Mouse (Mus musculus) ovary, adult 18-20 months (tissue): ENCODE measurements around the gene Brd7.

Experiments
- DNase-seq: peaks from one replicate; pipeline ENCODE4 v3.0.0; 2022; ENCODE audit warnings: low spot score, mixed read lengths

Brd7 gene

DNA sequence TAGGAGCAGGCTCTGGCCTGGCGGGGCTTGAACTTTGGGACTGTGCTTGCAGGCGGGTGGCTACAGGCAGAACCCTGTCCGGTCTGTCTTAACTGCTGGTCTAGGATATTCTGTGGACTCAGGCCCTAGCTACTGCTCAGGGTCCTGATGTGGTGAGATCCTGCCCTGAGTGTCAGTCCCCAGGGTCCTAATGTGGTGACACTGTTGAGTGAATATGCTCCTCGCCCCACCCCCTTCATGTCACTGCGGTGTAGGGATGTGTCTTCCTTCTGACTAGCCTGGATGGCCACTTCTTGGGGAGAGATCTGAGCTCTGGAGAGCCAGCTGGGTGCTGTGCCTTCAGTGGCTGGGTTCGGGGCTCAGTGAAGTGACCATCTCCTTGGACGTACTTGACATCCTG, 52.1 kb downstream of the Brd7 start:
- DNase-seq = no peak

DNA sequence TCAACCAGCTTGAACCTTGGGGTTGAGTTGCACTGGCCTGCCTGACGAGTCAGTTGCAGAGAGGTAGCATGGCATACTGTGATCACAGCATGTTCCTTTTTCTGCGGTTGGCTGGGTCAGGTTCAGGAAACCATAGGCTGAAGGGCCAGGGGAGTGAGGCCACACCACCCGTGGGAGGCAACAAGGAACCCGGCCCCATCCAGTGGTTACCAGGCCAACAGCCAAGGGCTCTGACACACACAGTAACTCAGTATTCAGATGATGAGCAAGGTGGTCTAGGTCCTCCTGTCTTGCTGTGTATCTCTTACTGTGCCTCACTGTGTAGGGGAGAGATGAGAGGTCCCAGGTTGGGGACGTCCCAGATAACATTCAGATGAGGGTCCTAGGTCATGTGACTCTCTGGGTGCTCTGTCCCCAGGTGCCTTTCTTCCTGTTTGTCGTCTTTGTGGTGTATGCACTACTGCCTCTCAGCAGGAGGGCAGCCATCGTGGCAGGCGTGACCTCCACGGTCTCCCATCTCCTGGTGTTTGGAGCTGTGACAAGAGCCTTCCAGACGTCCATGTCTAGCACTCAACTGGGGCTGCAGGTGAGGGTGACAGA, 52.6 kb downstream of the Brd7 start:
- no peak for DNase-seq

DNA sequence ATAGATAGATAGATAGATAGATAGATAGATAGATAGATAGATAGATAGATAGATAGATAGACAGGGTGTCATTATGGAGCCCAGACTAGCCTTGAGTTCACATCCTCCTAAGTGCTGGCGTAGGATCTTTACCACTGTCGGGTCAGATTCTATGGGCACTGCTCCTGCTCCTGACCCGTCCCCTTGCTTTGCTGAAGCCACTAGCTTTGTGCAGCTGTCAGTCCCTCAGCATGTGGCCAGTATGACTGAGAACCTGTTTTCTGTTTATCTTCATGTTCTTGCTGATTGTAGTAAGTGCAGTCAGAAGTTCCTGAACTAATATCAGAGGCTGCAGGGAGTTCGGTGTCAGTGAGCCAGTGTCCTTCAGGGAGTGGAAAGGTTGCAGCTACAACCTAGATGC, 54.3 kb downstream of the Brd7 start:
- no peak for DNase-seq

- DNase-seq = no peak
Measured at GRCm38 (mm10) chr8:88306511-88306910, 55.5 kb downstream of the Brd7 start.

DNA sequence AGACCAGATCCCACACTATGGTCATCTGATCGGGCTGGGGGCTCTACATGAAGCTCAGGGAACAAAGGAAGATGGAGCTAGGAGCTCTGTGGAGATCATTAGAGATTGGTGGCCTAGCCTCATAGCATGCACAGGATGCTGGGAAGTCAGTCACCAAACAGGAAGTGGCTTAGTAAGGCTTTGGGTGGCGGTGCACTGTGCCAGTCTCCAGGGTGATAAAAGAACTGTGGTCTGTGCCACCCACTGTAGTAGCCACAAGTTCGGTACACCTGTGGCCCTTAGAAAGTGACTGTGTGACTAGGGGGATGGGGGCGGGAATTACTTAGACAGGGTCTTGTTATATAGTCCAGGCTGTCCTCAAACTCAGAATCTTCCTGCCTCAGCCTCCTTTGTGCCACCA, 56.2 kb downstream of the Brd7 start:
- no peak for DNase-seq

- DNase-seq = no peak
Measured at GRCm38 (mm10) chr8:88301589-88302437, 60.2 kb downstream of the Brd7 start.

DNA sequence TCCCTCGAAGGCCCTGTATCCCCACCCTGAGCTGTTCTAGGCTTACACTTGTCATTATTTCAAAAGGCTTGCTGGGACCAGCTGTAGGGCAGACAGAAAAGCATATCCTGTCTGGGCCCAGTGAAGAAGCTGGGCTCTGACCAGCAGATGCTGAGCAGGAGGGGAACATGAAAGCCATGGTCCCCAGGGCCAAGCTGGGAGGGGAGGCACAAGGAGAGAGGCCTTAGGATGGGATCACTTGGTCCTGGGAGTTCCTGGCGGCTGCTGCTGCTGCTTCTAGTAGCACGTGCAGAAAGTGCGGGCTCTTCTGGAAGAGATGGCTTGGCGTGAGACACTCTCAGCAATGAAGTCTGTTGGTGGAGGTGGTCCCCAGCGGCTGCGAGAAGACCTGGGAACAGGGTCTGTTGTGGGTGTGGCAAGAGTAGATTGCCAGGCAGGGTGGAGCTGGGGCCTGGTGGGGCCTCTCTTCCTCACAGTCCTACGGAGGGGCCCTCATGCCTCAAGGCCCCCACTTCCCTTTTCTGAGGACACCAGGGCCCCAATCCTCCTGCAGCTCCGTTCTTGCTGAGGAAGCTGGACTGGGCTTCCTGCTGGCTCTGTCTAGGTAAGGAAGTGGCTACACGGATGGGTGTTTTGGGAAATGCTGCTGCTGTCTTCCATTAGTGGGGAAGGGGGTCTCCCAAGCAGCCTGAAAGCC, 61.9 kb downstream of the Brd7 start:
- DNase-seq = no peak

DNA sequence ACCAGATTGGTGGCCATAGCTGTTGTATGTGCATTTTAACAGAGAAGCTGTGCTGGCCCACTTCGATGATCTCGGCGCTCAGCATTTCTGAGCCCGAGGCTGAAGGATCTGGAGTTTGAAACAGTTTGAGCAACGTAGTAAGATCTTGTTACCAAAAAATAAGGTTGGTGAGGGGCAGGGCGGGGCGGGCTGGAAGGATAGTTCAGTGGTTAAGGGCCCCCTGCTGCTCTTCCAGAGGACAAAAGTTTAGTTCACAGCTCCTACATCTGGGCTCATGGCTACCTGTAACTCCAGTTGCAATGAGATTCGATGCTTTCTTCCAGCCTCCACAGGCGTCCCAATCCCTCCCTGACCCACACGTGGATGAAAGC, 63.3 kb downstream of the Brd7 start:
- DNase-seq = no peak

GRCm38 (mm10) chr8:88297976-88298732, 63.8 kb downstream of the Brd7 start:
- DNase-seq = peak; percentile 49

GRCm38 (mm10) chr8:88294977-88295376, 67.0 kb downstream of the Brd7 start:
- DNase-seq = no peak

DNA sequence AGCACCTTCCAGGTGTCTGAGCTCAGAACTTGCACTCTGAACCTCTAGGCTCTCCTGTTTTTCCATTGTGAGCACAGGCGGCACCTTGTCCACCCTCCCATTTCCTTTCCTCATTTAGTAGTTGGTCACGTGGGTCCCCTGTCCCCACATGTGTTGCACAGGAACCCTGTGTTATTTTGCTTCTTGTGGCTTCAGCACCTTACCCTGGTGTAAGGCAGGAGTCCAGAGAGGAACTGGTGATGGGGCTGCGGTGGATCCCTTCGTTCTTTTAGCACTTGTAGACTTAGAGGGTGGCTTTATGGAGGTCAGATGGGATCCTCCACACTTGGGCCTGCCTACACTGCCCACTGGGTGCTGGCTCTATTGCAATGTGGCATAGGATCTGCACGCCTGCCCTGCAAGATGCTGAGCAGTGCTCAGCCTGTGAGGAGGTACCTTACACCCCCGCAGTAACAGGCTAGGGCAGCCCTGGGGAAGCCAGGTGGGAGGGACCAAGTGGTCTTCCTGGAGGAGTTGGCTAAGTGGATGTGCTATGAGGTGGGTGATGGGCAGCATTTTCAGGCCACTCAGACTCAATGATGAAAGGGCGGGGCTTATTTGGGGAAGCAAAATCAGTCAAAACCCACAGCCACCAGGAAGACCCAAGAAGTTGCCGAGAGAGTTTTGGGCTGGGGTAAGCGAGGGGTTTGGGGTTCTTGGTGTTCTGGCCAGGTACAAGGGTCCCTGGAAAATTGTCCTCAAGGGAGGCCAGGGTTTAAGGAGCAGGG, 68.2 kb downstream of the Brd7 start:
- no peak for DNase-seq

DNA sequence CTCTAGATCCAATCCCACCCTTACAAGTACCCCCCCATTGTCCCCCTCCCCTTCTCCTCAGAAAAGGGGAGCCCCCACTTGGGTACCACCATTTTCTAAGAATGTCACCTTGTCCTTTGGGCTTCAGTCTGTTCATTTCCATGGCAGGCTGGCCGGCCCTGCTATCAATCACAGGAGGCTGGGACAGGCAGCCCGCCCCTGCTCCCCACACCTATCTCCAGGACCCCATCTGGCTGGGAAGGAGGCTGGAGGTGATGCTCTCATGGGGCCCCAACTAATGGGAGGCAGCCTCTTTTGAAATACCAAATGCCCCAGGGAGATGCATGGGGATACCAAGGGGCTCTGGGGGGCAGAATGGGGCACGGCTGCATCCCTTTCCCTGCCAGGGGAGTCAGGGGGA, 69.1 kb downstream of the Brd7 start:
- DNase-seq = no peak

DNA sequence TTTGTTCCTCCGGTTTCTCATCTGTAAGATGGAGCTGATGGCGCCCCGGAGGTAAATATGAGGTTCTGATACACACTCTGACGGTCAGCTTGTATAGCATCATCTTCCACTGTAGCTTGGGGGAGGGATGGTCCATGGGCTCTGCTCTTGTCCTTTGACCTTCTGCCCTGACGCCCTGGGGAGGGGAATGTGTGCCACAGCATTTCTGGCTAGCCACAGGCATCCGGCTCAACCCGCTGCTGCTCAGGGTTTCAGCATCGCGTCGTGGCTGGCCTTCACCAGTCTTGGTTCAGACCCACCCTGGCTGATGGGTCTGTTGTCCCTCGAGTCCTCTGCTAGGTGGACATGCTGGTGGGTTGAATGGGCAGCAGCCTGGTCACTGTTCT, 70.7 kb downstream of the Brd7 start:
- DNase-seq = no peak

DNA sequence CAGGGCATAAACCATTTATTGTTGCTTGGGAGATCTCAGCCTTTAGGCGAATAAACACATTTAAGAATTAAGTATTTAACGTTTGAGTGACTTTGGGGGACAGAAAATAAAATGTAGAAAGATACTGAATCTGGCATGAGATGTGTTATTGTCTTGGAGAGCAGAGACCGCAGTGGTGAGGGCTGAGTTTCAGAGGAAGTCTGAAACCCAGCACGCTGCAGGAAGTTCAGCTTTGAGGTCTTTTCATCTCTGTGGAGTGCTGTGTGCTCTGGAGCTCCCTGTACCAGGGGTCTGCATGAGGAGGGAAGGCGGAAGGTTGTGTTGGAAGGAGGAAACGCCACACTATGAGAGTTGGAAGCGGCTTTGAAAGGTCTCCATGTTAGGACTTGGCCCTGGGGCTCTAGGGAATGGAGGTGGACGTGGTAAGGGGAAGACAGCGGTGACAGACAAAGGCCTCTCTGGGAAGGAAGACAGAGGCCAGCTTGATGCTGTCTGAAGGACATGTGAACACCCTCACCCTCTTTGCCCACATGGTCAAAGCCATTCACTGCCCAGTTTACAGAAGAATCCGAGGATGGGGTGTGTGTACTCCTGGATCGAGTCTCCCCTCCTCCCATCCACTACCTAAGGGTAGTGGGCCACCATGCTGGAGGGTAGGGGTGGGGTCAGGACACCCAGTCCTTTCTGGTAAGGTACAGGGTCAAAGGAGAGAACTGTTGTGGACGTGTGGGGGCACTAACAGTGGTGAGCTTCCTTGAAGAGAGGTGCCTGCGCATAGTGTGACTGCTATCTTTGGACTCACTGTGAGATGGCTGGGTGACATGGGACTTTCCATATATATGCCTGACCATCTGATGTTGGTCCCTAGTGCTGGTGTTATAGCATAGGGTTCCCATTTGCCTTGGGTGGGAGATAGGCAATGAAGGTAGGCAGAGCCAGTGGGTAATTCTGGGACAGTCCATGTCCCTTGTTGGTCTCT, 71.4 kb downstream of the Brd7 start:
- DNase-seq = no peak

- no peak for DNase-seq
Measured at GRCm38 (mm10) chr8:88289901-88290300, 72.1 kb downstream of the Brd7 start.

DNA sequence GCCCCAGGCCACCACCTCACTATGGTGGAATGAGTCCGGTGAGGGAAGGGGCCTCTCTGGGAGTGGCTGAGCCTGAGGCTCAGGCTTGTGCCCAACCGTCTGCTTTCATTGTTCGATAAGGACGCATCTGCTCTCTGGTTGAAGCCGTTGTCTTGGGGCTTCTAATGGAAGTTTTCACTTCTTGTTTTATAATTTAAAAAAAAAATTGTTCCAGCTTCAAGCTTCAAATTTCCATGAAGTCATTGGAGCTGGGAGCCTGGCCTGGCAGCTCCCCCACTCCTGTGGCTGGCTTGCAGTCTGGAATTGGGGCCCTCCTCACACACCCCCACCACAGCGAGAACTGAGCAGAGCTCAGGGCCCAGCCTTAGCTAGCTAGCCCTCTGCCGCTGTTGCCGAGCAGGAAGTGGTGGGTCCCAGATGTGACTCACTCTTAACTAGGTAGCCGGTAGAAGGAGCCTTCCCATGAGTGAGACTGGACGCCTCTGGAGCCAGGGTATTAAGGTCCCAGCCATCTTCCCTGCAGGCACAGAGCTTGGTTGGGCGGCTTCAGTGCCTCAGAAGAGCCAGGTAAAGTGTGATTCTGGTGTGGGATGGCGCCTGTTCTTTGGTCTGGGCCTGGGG, 73.3 kb downstream of the Brd7 start:
- DNase-seq = no peak

- DNase-seq = no peak
Measured at GRCm38 (mm10) chr8:88286421-88286960, 75.5 kb downstream of the Brd7 start.

DNA sequence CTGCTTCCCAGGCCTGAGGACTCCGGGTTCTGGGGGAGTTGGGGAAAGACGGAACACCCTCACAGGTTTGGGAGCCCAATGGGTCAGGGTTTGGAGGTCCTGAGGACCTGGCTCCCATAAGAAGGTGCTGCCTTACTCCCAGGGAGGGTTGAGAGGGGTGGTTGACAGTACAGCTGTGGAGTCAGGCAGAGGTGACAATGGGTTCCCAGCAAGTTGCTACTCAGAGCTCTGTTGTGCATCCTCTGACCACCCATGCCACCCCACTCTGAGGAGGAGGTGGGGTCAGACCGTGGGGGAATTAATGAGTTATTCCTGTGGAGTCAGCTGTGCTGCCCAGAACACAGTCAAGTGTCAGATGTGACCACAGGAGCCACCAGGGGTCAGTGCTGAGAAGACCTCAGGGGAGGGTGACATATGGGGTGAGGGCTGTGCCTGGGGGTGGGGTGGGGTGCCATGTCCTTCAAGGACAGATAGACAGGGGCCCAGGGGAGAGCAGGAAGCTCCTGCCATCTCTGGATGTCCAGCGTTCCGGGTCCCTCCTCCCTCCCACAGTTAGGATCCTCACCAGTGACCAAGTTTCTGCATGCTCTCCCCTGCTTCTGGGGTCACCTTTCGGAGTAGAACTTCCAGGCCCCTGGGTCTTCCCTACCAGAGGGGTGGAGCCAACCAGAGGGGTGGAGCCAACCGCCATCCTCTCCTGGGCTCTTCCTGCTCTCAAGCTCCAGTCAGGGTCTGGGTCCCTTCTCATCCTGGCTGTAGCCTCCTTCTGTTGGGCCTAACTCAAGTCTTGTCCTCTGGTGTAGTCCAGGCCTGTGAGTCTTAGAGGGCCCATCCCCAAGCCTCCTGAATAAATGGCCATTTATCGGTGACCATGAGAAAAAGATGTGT, 76.3 kb downstream of the Brd7 start:
- DNase-seq = no peak

DNA sequence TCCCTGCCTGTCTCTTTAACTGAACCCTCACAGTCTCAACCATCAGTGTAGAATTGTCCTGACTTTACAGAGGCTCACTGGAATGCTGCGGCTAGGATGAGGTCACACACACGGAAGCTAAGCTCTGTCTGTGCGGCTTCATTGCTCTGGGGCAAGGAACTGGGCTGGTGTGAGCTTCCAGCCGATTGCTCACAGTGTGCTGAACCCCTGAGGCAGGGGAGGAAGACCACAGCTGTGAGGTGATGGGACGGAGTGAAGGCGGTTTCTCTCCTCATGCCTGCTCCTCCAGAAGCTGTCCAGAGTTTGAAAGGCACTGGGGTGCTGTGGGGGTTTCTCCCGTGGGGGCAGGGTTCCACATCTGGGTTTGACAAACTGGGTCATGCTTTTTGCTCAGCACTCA, 77.3 kb downstream of the Brd7 start:
- DNase-seq = no peak
